Mouse (Mus musculus) lung, postnatal 0 days (tissue): ENCODE results near the gene Mfsd2b. TPM values are rescaled to one million over a fixed set of nuclear protein-coding genes. Genes with fewer than 3 reads are reported as not detected.

Source experiments
- ATAC-seq: fragments of 200-750 bp; cut with Nextera tagmentation; 2 replicates; pipeline ENCODE4 v1.8.0; 2017; ENCODE audit warnings: moderate library complexity
- DNase-seq: peaks from one replicate; pipeline ENCODE4 v3.0.0-alpha.2; 2016; ENCODE audit warnings: low spot score
- H3K27ac ChIP-seq: fragments of 300-500 bp; sonication (generic); 2 replicates; pipeline ENCODE4 v1.5.1; 2014; ENCODE audit warnings: antibody characterized with exemption, mild to moderate bottlenecking, low read length, mixed read lengths
- H3K27me3 ChIP-seq: fragments of 300-500 bp; sonication (generic); replicated peaks from 2 replicates; pipeline ENCODE4 v1.6.1; 2014; ENCODE audit warnings: low read length, mixed read lengths; ENCODE audit not compliant: insufficient read depth
- H3K36me3 ChIP-seq: fragments of 300-500 bp; sonication (generic); 2 replicates; pipeline ENCODE4 v1.6.1; 2014; ENCODE audit warnings: low read length, mixed read lengths; ENCODE audit not compliant: insufficient read depth
- H3K4me1 ChIP-seq: fragments of 300-500 bp; sonication (generic); 2 replicates; pipeline ENCODE4 v1.6.1; 2014; ENCODE audit warnings: antibody characterized with exemption, low read depth, low read length, mixed read lengths; ENCODE audit not compliant: insufficient read depth
- H3K4me2 ChIP-seq: fragments of 300-500 bp; sonication (generic); replicated peaks from 2 replicates; pipeline ENCODE4 v1.6.1; 2014; ENCODE audit warnings: low read depth, mild to moderate bottlenecking, low read length, moderate library complexity, mixed read lengths
- H3K4me3 ChIP-seq: fragments of 300-500 bp; sonication (generic); 2 replicates; pipeline ENCODE4 v1.5.1; 2014; ENCODE audit warnings: low read depth, low read length
- H3K9ac ChIP-seq: fragments of 300-500 bp; sonication (generic); replicated peaks from 2 replicates; pipeline ENCODE4 v1.6.1; 2014; ENCODE audit warnings: low read depth, mild to moderate bottlenecking
- H3K9me3 ChIP-seq: fragments of 300-500 bp; sonication (generic); 2 replicates; pipeline ENCODE4 v1.6.1; 2016; ENCODE audit warnings: low read length, mixed read lengths
- CTCF ChIP-seq: IDR thresholded peaks from 2 replicates; pipeline ENCODE4 v1.5.1; 2016; ENCODE audit warnings: antibody characterized with exemption, mild to moderate bottlenecking
- EP300 ChIP-seq: IDR thresholded peaks from 2 replicates; pipeline ENCODE4 v1.6.1; 2016; ENCODE audit warnings: antibody characterized with exemption, mild to moderate bottlenecking, control low read depth
- WGBS: fragments of 180-500 bp; shearing (Covaris S2); extraction: QIAGEN DNeasy Blood & Tissue Kit; methylation state at CpG from one replicate; pipeline ENCODE4 v1.1.7; 2014; 5-methylcytosine and 5-hydroxymethylcytosine counted together
- polyA plus RNA-seq: library from polyadenylated mRNA; unstranded; fragments of >200 nt; fragmentation: Nextera tagmentation; extraction: Ambion mirVana; gene quantifications from 2 replicates; pipeline ENCODE4 v1.2.1, GENCODE M21; 2015

Mfsd2b gene
- polyA plus RNA-seq, 1 experiment from 2014 or later: 2.5 TPM

DNA sequence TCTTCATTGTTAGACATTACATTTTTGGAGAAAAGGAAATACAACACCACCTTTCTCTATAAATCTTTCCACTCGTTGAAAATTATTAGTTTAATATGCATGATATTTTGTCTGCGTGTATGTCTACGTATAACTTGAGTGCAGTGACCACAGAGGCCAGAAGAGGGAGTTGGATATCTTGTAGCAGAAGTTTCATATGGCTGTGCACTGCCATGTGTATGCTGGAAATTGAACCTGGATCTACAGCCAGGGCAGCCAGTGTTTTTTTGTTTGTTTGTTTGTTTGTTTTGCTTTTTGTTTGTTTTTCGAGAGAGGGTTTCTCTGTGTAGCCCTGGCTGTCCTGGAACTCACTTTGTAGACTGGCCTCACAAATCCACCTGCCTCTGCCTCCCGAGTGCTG is 4.9 kb upstream of the Mfsd2b start:
- 94% methylated on average over 5 of the region's 5 CpGs for WGBS
- Histone ChIP-seq H3K27ac (no peak overlapping the region), H3K4me3 (no peak overlapping the region), H3K9ac (no peak overlapping the region), H3K27me3 (no peaks in the 10 kb centered on the region), H3K4me1 (peaks cover 6% of the 10 kb centered on the region), H3K4me2 (no peak overlapping the region), H3K36me3 (0 out of 2 replicates have a peak, but pooled peaks cover 5% of the 10 kb centered on the region), H3K9me3 (no peaks in the 10 kb centered on the region)
- no peak for DNase-seq
- TF ChIP-seq CTCF: peak; percentile 50
- TF ChIP-seq EP300: no peak
- no peak for ATAC-seq

DNA sequence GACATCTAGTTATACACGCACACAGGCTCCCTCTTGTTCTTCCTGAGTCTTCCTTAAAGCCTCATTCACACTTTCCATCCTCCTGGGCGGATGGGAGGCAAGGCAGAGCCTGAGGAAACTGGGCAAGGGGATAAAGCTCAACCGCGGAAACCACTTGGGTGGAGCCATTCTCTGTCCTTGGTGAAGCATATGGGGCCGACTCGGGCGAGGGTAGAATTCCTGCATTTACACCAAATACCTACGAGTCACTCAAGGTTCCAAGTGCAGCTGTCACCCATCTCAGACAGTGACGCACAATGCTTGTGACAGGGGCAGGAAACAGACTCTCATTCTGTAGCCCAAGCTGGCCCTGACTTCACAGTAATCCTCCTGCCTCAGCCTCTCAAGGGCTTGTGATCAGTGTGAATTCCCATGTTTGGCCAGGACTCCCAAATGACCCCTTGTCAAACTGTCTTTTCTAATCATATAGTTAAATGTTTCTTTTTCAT is 4.2 kb upstream of the Mfsd2b start:
- 0 out of 2 replicates have a peak, but pooled peaks cover 5% of the 10 kb centered on the region for H3K36me3 ChIP-seq
- peaks cover 11% of the 10 kb centered on the region for H3K4me1 ChIP-seq
- TF ChIP-seq EP300: no peak
- TF ChIP-seq CTCF: no peak
- 80% methylated on average over 9 of the region's 9 CpGs for WGBS
- DNase-seq: no peak
- H3K9ac ChIP-seq: no peak overlapping the region
- H3K27ac ChIP-seq: no peak overlapping the region
- no peaks in the 10 kb centered on the region for H3K9me3 ChIP-seq
- H3K4me2 ChIP-seq: no peak overlapping the region
- no peak for ATAC-seq
- no peak overlapping the region for H3K4me3 ChIP-seq
- H3K27me3 ChIP-seq: no peaks in the 10 kb centered on the region

DNA sequence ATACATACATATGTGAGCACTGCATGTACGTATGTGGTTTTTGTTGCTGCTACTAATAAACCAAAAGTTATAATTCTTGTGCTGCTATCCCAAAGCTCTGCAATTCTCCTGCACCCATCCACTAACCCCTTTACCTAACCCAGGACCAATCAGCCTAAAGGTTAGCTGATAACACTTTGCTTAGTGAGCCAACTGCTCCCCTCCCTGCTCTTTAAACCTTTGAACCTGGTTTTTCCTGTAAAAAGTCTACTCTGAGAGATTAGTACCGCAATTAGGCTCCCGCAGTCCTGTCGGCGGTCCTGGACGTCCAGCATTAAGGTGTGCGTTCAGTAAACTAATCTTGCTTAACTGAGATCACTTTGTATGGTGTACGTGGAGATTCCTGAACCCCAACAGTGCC is 1.5 kb upstream of the Mfsd2b start:
- no peaks in the 10 kb centered on the region for H3K36me3 ChIP-seq
- ATAC-seq (no peak), DNase-seq (no peak)
- peaks cover 11% of the 10 kb centered on the region for H3K4me1 ChIP-seq
- TF ChIP-seq EP300 (no peak), CTCF (no peak)
- no peaks in the 10 kb centered on the region for H3K9me3 ChIP-seq
- H3K4me3 ChIP-seq: no peak overlapping the region
- H3K4me2 ChIP-seq: no peak overlapping the region
- 87% methylated on average over 8 of the region's 8 CpGs for WGBS
- no peak overlapping the region for H3K9ac ChIP-seq
- no peak overlapping the region for H3K27ac ChIP-seq
- no peaks in the 10 kb centered on the region for H3K27me3 ChIP-seq

DNA sequence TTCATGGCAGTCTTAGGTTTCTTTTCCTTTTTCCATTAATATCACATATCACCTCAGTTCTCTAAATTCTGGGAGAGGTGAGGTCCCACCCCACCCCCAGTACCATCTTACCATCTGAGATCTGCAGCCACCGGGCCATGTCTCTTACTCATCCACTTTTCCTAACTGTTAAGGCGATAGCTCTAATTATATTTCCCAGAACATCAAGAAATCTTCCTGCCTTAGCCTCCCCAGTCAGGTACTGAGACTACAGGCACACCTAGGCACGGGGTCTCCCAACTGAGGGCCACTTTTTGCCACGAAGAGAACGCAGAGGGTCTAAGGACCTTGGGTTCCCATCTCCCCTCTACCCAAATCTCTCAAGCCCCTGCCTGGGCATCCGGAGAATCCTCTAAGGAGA is 628 bp downstream of the Mfsd2b start:
- peaks cover 11% of the 10 kb centered on the region for H3K4me1 ChIP-seq
- H3K9me3 ChIP-seq: no peaks in the 10 kb centered on the region
- H3K4me2 ChIP-seq: peak overlapping the region; percentile 65
- H3K27me3 ChIP-seq: no peaks in the 10 kb centered on the region
- H3K36me3 ChIP-seq: no peaks in the 10 kb centered on the region
- ATAC-seq: no peak
- H3K9ac ChIP-seq: no peak overlapping the region
- 0 out of 2 replicates have a peak overlapping the region, but pooled peaks have one; percentile 31 for H3K4me3 ChIP-seq
- WGBS: 78% methylated on average over 6 of the region's 6 CpGs
- TF ChIP-seq EP300 (no peak), CTCF (no peak)
- DNase-seq: no peak
- H3K27ac ChIP-seq: no peak overlapping the region

GRCm38 (mm10) chr12:4872983-4873477 is 1.1 kb downstream of the Mfsd2b start:
- no peak overlapping the region for H3K4me2 ChIP-seq
- DNase-seq: no peak

DNA sequence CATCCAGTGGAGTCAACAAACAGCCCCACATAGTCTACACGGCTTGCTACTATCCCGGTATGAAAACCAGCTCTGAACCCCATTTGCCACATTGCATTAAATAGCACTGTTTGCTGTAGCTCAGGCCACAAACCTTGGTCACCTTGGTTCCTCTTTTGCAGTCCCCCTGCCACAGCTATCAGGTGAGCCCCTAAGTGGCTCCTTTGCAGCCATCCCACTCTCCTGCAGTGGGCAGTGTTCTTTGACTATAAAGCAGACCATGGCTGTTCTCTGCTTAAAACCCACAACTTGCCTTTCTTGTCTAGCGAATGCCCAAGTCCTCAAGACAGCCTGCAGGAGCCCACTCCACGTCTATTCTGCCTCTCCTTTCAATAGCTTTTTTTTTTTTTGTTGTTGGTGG is 1.9 kb downstream of the Mfsd2b start:
- Histone ChIP-seq H3K9me3 (no peaks in the 10 kb centered on the region), H3K27me3 (no peaks in the 10 kb centered on the region), H3K4me1 (peaks cover 11% of the 10 kb centered on the region), H3K27ac (no peak overlapping the region), H3K4me3 (no peak overlapping the region), H3K9ac (no peak overlapping the region), H3K36me3 (no peaks in the 10 kb centered on the region), H3K4me2 (no peak overlapping the region)
- ATAC-seq: no peak
- no peak for DNase-seq
- WGBS: 51% methylated on average over 4 of the region's 4 CpGs
- TF ChIP-seq CTCF: no peak; the same call in 1 of the 2 replicates

More at GRCm38 (mm10) chr12:4872983-4873477, 1.1 kb downstream of the Mfsd2b start:
- WGBS: 67% methylated on average over 5 of the region's 5 CpGs
- Histone ChIP-seq H3K4me1 (peaks cover 11% of the 10 kb centered on the region), H3K27me3 (no peaks in the 10 kb centered on the region), H3K9me3 (no peaks in the 10 kb centered on the region), H3K9ac (no peak overlapping the region), H3K36me3 (no peaks in the 10 kb centered on the region), H3K4me3 (no peak overlapping the region), H3K27ac (no peak overlapping the region)
- TF ChIP-seq CTCF: no peak
- no peak for ATAC-seq

- H3K9ac ChIP-seq: no peak overlapping the region
- ATAC-seq (no peak), DNase-seq (no peak)
- WGBS: 87% methylated on average over 5 of the region's 5 CpGs
- H3K4me3 ChIP-seq: no peak overlapping the region
- H3K9me3 ChIP-seq: no peaks in the 10 kb centered on the region
- H3K27me3 ChIP-seq: no peaks in the 10 kb centered on the region
- no peaks in the 10 kb centered on the region for H3K36me3 ChIP-seq
- no peak overlapping the region for H3K4me2 ChIP-seq
- TF ChIP-seq EP300 (no peak), CTCF (no peak)
- peaks cover 11% of the 10 kb centered on the region for H3K4me1 ChIP-seq
- H3K27ac ChIP-seq: no peak overlapping the region
Observed at GRCm38 (mm10) chr12:4871260-4871659, 2.9 kb downstream of the Mfsd2b start.
